Mouse (Mus musculus) liver, embryonic 18 days (tissue): ENCODE results near the gene Man1b1. TPM values are rescaled to one million over a fixed set of nuclear protein-coding genes. Genes with fewer than 3 reads are reported as not detected.

ENCODE experiments used
- polyA plus RNA-seq: library from polyadenylated mRNA; depleted of rRNA; stranded (reverse); fragments of >200 nt; gene quantifications from 2 replicates; pipeline ENCODE4 v1.2.3, GENCODE M21; 2012; rRNA removed

Man1b1 gene
- polyA plus RNA-seq, result 5.0 and 5.1 TPM in 2 replicates

DNA sequence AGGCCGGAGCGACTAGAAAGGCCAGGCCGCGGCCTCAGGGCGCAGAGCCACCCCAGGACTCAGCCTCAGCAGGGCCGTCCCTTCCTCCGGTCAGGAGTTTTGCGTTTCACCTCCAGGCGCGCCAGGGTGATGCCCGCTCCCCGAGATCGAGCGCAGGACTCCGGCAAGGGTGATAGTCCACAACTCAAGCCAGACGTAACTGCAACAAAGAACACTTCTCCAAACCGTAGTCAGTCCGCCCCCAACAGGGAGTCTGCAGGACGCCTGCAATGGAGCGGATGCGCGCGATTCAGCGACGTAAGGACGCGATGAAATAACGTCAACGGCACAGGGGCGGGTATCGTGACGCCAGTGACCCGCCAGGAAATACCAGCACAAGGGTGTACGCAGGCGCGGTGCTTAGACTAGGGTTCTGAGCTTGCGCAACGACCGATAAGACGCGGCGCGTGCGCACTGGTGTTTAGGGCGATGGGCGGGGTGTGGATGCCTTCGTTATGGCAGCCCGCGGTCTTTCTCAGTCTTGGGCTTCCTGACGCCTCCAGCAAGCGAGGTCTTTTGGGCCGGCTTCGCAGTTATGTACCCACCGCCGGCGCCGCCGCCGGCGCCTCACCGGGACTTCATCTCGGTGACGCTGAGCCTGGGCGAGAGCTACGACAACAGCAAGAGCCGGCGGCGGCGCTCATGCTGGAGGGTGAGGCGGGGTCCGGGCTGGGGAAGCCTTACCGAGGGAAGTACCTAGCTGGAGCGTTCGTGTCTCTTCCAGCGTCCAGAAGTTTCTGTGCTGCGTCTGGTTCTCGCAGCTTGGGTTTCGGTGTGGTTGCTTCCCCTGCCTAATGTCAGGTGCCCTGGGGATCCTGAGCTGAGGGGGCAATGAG, at the start of gene Man1b1:
Gene Man1b1 (plus strand): TSS at position 53 of the 875 bp plus-strand sequence.

DNA sequence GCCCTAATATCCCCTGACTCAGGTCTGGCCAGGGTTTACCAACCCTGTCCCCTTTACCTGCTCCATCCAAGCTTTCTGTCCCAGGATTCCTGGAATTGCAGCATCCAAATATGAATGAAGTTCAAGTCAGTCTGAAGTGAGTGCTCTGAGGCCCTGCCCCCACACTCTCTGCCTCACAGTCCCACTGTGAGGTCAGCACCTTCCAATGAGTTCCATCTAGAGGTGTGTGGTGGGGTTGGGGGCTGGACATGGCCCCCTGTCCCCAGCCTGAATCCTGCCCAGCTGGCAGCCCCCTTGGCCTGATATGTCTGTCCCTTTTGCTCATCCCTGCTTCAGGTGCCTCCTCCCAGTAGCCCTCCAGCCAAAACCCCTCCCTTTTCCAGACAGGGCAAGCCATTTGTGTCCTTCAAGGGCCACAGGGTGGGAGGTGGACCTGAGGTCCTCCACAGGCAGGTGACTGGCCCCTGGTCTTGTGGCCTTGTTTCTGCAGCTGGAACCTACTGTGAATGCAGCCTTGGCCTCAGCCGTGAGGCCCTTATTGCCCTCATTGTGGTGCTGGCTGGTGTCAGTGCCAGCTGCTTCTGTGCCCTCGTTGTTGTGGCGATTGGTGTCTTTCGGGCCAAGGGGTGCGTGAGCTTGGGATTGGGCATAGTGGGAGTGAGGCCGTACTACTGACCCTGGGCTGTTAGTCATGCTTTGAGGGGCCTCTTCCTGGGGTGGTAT, 44.0 kb upstream of the Man1b1 start, which contains the start of gene Tmem210:
Gene Tmem210 (plus strand): TSS at position 219 of the 723 bp plus-strand sequence.

DNA sequence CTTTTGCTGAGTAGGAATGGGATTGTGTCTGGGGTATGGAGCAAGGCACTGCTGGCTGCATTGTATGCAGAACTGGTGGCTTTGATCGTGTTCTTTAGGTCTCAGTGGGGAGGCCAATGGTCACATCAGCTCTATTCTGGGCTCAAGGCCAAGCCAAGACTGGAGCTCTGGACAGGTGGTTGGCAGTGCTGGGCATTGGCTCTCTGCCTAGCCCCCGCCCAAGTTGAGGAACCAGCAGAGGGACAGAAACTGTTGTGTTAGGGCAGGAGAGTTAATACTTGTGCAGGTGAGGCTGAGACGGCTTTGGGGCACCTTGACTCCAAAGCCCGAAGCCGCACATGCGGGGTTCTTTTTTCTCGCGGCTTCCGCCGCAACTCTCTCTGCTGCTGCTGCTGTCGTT, 42.5 kb upstream of the Man1b1 start, which contains the start of gene Lrrc26:
Gene Lrrc26 (plus strand): TSS at position 265 of the 400 bp plus-strand sequence.

DNA sequence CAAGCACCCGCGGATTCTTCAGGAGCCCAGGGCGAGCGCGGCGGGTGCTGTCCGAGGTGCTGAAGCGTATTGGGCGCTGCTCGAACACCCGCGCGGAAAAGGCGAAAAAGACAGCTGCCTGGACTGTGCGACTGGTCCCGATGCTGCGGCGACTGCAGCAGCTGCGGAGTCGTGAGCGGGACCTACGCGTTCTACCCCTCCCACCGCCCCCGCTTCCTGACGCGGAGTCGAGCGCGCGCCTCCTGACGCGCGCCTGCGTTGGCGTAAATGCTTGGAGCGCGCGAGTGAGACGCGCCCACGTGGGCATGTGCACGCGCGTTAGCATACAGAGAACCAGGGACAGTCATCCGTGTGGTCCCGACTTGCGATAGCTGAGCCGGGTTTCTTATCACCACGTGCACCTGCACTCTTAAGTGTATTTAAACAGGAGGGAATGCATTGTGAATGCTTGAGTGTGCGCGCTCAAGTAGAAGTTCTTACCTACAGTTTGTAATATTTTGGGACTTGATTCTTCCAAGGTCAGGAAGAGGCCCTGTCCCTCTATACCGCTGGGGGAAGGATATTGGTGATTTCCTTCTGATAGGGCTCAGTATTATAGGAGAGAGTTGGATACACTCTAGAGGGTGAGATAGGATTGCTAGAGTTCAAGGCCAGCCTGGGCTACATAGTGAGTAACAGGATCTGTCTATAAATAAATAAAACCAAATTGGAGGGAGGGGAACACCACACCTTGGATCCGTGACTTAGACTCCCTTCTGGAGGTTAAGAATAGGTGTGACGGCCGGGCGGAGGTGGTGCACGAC, 13.0 kb upstream of the Man1b1 start, which contains the start of gene Grin1:
Gene Grin1 (minus strand): TSS at position 217 of the 803 bp plus-strand sequence.

DNA sequence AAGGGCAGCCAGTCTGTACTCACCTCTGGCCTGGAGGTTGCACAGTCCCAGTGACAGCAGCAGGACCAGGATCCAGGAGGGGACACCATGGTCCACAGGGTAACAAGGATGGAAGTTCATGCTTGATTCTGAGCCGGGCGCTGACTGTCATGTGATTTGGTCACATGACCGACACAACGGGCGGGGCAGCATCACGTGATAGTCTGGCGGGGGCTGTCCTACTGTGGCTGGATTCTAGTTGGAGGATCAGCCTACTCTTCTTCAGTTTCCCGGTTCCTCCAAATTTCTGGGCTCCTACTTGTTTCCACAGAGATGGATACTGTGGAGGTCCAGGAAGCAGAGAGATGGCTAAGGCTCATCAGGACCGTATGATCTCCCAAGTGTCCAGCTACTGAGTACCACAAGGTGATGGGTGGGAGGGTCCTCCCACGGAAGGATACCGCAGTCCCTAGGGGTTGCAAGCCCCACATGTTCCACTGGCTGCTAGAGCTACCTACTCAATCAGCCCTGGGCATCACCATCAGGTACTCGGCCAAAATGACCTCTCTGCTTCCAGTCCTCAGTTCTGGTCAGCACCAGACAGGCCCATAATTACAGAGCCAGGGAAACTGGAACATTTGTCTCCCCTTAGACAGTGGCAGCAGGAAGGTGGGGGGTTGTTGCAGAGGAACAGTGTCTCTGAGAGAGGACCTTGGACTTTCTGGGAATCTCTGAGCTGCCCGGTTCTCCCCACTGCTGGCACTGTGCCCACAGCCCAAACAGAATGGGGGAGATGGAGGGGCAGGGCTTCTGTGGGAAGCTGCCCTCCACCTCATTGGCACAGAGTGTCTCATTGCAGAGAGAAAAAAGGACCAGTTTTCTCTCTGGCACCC, 24.3 kb downstream of the Man1b1 start, which contains the start of gene Dpp7:
Gene Dpp7 (minus strand): TSS at position 152 of the 872 bp plus-strand sequence.

GRCm38 (mm10) chr2:25365091-25365761, 33.1 kb downstream of the Man1b1 start, which contains the start of gene Uap1l1:
Gene Uap1l1, minus strand, starts transcription at chr2:25365682.

DNA sequence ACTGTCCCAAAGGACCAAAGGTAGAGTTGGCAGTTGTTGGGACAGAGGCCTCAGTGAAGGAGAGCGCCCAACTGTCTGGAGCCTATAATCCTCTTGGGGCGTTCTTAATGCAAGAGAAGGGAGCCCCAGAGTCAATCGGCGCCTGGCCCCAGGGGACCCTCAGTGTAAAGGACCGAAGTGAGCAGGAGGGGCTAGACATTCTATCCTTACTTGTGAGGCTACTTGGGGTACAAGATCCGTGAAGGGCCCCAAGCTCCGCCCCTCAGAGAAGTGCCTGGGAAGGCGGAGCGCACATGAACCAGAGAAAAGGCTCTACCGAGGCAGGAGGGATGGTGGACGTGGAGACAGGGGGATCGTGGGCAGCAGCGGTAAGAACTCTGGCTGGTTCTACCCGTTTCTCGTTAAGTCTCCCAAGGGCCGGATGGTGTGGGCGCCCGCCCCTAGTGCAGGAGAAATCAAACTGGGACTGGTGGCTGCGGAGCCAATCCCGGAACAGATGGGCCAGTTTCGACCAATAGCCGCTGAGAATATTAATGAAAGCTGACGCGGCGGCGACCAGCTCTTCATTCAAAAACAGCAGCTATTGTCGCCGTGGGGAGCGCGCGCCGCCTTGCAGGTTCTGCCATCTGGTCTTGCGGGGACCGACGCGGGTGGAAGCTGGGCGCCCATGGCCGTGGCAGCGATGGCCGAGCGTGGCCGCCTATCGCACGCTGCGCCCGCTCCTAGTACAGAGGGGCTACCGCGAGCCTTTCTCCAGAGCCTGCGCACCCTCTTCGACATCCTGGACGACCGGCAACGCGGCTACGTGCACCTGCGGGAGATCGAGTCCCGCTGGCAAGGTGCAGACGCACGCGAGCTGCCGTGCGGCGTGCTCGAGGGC, 39.9 kb downstream of the Man1b1 start, which contains the start of gene Sapcd2:
Gene Sapcd2 (plus strand): TSS at position 558 of the 880 bp plus-strand sequence.

GRCm38 (mm10) chr2:25395721-25396596, 63.8 kb downstream of the Man1b1 start, which contains the start of gene Entpd2:
Gene Entpd2, plus strand, starts transcription at chr2:25395874.

GRCm38 (mm10) chr2:25399051-25399450, 66.9 kb downstream of the Man1b1 start, which contains the start of gene Npdc1:
Gene Npdc1, plus strand, starts transcription at chr2:25399351.

Other genes with a start within 250 kb of the Man1b1 start
- gene Noxa1, start 237.2 kb upstream of the Man1b1 start, polyA plus RNA-seq, result 0.72 and 0.76 TPM in 2 replicates
- 2.5 and 3.5 TPM in 2 replicates for gene Nrarp, start 151.6 kb upstream of the Man1b1 start, polyA plus RNA-seq
- 6.2 and 6.6 TPM in 2 replicates for gene Tor4a, start 135.5 kb upstream of the Man1b1 start, polyA plus RNA-seq
- 17.8 and 19.8 TPM in 2 replicates for gene Nelfb, start 120.8 kb upstream of the Man1b1 start, polyA plus RNA-seq
- gene Stpg3, start 117.7 kb upstream of the Man1b1 start, polyA plus RNA-seq, result not detected in 2 replicates
- not detected in 2 replicates for gene Fam166a, start 113.6 kb upstream of the Man1b1 start, polyA plus RNA-seq
- 344 and 395 TPM in 2 replicates for gene Tubb4b, start 107.6 kb upstream of the Man1b1 start, polyA plus RNA-seq
- gene Slc34a3, start 98.0 kb upstream of the Man1b1 start, polyA plus RNA-seq, result 0.05 TPM in 1 of 2 replicates, not detected in the other
- 0.02 TPM in 1 of 2 replicates, not detected in the other for gene Rnf224, start 95.6 kb upstream of the Man1b1 start, polyA plus RNA-seq
- 0.78 TPM in 2 replicates for gene Rnf208, start 90.1 kb upstream of the Man1b1 start, polyA plus RNA-seq
- not detected in 2 replicates for gene Cysrt1, start 89.9 kb upstream of the Man1b1 start, polyA plus RNA-seq
- 4.5 and 4.6 TPM in 2 replicates for gene AL732309.1, start 85.5 kb upstream of the Man1b1 start, polyA plus RNA-seq
- gene Tmem203, start 76.9 kb upstream of the Man1b1 start, polyA plus RNA-seq, result 12.7 and 14.9 TPM in 2 replicates
- 2.4 and 3.4 TPM in 2 replicates for gene Tprn, start 69.7 kb upstream of the Man1b1 start, polyA plus RNA-seq
- 48.3 and 51.8 TPM in 2 replicates for gene Ssna1, start 59.9 kb upstream of the Man1b1 start, polyA plus RNA-seq
- 19.6 and 21.3 TPM in 2 replicates for gene Anapc2, start 59.9 kb upstream of the Man1b1 start, polyA plus RNA-seq
- not detected in 2 replicates for gene Tmem210, start 44.2 kb upstream of the Man1b1 start, polyA plus RNA-seq
- gene Lrrc26, start 42.4 kb upstream of the Man1b1 start, polyA plus RNA-seq, result 0.05 TPM in 1 of 2 replicates, not detected in the other
- gene Grin1, start 13.2 kb upstream of the Man1b1 start, polyA plus RNA-seq, result 0.01 TPM in 1 of 2 replicates, not detected in the other
- gene Dpp7, start 24.0 kb downstream of the Man1b1 start, polyA plus RNA-seq, result 16.5 and 17.1 TPM in 2 replicates
- gene Uap1l1, start 33.3 kb downstream of the Man1b1 start, polyA plus RNA-seq, result 7.3 and 8.2 TPM in 2 replicates
- 8.4 and 10.1 TPM in 2 replicates for gene Sapcd2, start 40.0 kb downstream of the Man1b1 start, polyA plus RNA-seq
- 6.0 and 7.2 TPM in 2 replicates for gene Entpd2, start 63.5 kb downstream of the Man1b1 start, polyA plus RNA-seq
- gene Npdc1, start 67.0 kb downstream of the Man1b1 start, polyA plus RNA-seq, result 6.9 and 7.6 TPM in 2 replicates
- 0.87 and 0.96 TPM in 2 replicates for gene Fut7, start 90.9 kb downstream of the Man1b1 start, polyA plus RNA-seq
- 2.1 and 2.4 TPM in 2 replicates for gene Abca2, start 96.4 kb downstream of the Man1b1 start, polyA plus RNA-seq
- gene Clic3, start 124.5 kb downstream of the Man1b1 start, polyA plus RNA-seq, result 1.8 and 2.3 TPM in 2 replicates
- gene Paxx, start 128.8 kb downstream of the Man1b1 start, polyA plus RNA-seq, result 12.5 and 13.0 TPM in 2 replicates
- gene Ptgds, start 137.7 kb downstream of the Man1b1 start, polyA plus RNA-seq, result 0.68 and 0.72 TPM in 2 replicates
- gene Lcn12, start 161.6 kb downstream of the Man1b1 start, polyA plus RNA-seq, result not detected in 2 replicates
- 4.7 and 5.0 TPM in 2 replicates for gene Fbxw5, start 168.4 kb downstream of the Man1b1 start, polyA plus RNA-seq
- 91.0 TPM in 2 replicates for gene C8g, start 169.4 kb downstream of the Man1b1 start, polyA plus RNA-seq
- 5.9 and 6.6 TPM in 2 replicates for gene Traf2, start 214.6 kb downstream of the Man1b1 start, polyA plus RNA-seq
- 102 and 106 TPM in 2 replicates for gene Edf1, start 225.5 kb downstream of the Man1b1 start, polyA plus RNA-seq
- 0.99 and 2.5 TPM in 2 replicates for gene Mamdc4, start 242.5 kb downstream of the Man1b1 start, polyA plus RNA-seq
- gene Phpt1, start 242.9 kb downstream of the Man1b1 start, polyA plus RNA-seq, result 33.1 and 38.3 TPM in 2 replicates
- gene Ajm1, start 249.4 kb downstream of the Man1b1 start, polyA plus RNA-seq, result 0.05 and 0.13 TPM in 2 replicates